Mouse (Mus musculus): ENCODE measurements around the gene Entpd1.

GRCm38 (mm10) chr19:40611830-40612506 lies at the start of gene Entpd1, which contains the start of gene Tctn3:
- TF ChIP-seq MAFK (IDR thresholded peaks at IDR 0.05; ENCODE audit: insufficient read depth, low read depth, low read length) (no peak), ZNF384 (IDR thresholded peaks at IDR 0.05; ENCODE audit: low read depth, low read length) (no peak)

Measured in ES-E14 (cell line).